Mouse (Mus musculus) cerebellum, adult 11-12 months (tissue): ENCODE results near the gene Lrrc10b.

ENCODE experiments used
- DNase-seq: peaks from one replicate; pipeline ENCODE4 v3.0.0; 2022

Gene Lrrc10b

GRCm38 (mm10) chr19:10437521-10437920, 19.8 kb downstream of the Lrrc10b start:
- DNase-seq, result no peak

GRCm38 (mm10) chr19:10436726-10437125, 20.5 kb downstream of the Lrrc10b start:
- DNase-seq, result no peak

- DNase-seq, result peak; percentile 82
Observed at GRCm38 (mm10) chr19:10435908-10436307, 21.4 kb downstream of the Lrrc10b start.

- no peak for DNase-seq
Observed at GRCm38 (mm10) chr19:10434927-10435326, 22.3 kb downstream of the Lrrc10b start.

- peak; percentile 65 for DNase-seq
Observed at GRCm38 (mm10) chr19:10433879-10434540, 23.3 kb downstream of the Lrrc10b start.

GRCm38 (mm10) chr19:10433225-10433624, 24.0 kb downstream of the Lrrc10b start:
- DNase-seq, result no peak

- DNase-seq, result no peak
Observed at GRCm38 (mm10) chr19:10431841-10432240, 25.4 kb downstream of the Lrrc10b start.

GRCm38 (mm10) chr19:10431410-10431809, 25.9 kb downstream of the Lrrc10b start:
- no peak for DNase-seq

- DNase-seq, result peak; percentile 64
Observed at GRCm38 (mm10) chr19:10429371-10429770, 27.9 kb downstream of the Lrrc10b start.

GRCm38 (mm10) chr19:10427431-10427830, 29.8 kb downstream of the Lrrc10b start:
- no peak for DNase-seq

- no peak for DNase-seq
Observed at GRCm38 (mm10) chr19:10426793-10427192, 30.5 kb downstream of the Lrrc10b start.

GRCm38 (mm10) chr19:10426312-10426711, 31.0 kb downstream of the Lrrc10b start:
- no peak for DNase-seq

GRCm38 (mm10) chr19:10425484-10426270, 31.6 kb downstream of the Lrrc10b start:
- DNase-seq, result peak; percentile 47

GRCm38 (mm10) chr19:10424751-10425150, 32.5 kb downstream of the Lrrc10b start:
- no peak for DNase-seq

- DNase-seq, result peak; percentile 58
Observed at GRCm38 (mm10) chr19:10421986-10422976, 35.0 kb downstream of the Lrrc10b start.

- DNase-seq, result peak; percentile 97
Observed at GRCm38 (mm10) chr19:10417436-10417835, 39.8 kb downstream of the Lrrc10b start.

- peak; percentile 88 for DNase-seq
Observed at GRCm38 (mm10) chr19:10416889-10417288, 40.4 kb downstream of the Lrrc10b start.

- DNase-seq, result peak; percentile 63
Observed at GRCm38 (mm10) chr19:10415508-10415907, 41.8 kb downstream of the Lrrc10b start.

GRCm38 (mm10) chr19:10413701-10414242, 43.5 kb downstream of the Lrrc10b start:
- DNase-seq, result no peak
